Mouse (Mus musculus) erythroblast, embryonic 14.5 days (primary cell): ENCODE data around the gene Gtf2f1.

Source experiments
- GATA1 ChIP-seq: IDR thresholded peaks from 2 replicates; pipeline ENCODE4 v1.6.1; 2012; ENCODE audit warnings: low read length, inconsistent platforms, mixed read lengths
- TAL1 ChIP-seq: IDR thresholded peaks from 3 replicates; pipeline ENCODE4 v1.6.1; 2012; ENCODE audit warnings: low read length, inconsistent platforms, mixed read lengths

DNA sequence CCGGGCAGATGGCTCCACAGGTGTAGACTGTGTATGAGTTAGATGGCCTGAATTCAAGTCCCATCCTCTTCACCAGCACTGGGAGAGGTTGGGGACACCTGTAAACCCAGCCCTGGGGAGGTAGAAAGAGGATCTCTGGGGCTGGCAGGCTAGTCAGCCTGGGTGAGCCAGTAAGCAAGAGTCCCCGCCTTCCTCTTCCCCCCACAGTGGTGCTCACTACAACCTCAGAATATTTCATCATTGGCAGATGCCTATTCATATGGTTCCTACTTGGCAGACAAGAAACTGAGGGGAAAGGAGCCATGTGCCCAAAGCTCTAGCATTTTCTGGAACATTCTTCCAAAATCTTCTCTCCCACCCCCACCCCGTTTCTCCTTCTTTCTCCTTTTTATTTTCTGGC, 37.7 kb upstream of the Gtf2f1 start:
- TF ChIP-seq GATA1 (no peak), TAL1 (no peak)
